Mouse (Mus musculus) ES-CJ7 (cell line): ENCODE results near the gene Homer2.

Experiments
- DNase-seq: peaks from one replicate; pipeline ENCODE4 v3.0.0; 2011; ENCODE audit warnings: low read depth, low spot score

Homer2 gene

DNA sequence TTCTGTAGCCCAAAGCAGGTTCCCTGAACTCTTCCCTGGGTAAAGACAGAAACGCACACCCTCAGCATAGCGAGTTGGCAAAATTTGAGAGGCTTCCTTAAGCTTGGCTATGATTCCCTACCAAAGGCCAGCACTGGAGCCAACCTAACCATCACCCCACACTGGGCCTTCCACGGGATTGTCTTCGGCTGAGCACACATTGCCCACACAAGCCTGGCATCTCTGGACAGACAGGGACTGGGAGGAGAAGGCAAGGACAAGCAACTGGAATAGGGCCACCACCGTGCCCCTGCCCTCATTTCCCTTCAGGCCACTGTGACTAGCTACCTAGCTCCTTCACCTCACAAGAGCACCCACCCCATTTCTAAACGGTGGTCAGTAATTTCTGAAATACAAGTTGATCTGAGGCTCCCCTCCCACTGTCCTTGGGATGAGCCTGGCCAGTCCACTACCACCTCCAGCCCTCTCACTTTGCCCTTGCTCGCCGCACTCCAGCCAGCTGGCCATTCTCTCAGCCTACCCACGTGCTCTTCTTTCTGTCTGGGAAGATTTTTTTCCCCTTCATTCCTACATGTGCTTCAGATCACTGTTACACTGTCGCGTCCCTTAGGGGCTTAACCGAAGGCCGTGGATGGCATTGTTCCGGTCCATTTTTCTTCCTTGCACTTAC is at the start of gene Homer2:
TSS of gene Homer2 (minus strand) at position 57 of the 670 bp plus-strand sequence.
- DNase-seq, result no peak

- DNase-seq, result no peak
Observed at GRCm38 (mm10) chr7:81747956-81748355, 40.6 kb upstream of the Homer2 start.

GRCm38 (mm10) chr7:81744145-81744544 is 36.8 kb upstream of the Homer2 start:
- DNase-seq, result peak; percentile 44

DNA sequence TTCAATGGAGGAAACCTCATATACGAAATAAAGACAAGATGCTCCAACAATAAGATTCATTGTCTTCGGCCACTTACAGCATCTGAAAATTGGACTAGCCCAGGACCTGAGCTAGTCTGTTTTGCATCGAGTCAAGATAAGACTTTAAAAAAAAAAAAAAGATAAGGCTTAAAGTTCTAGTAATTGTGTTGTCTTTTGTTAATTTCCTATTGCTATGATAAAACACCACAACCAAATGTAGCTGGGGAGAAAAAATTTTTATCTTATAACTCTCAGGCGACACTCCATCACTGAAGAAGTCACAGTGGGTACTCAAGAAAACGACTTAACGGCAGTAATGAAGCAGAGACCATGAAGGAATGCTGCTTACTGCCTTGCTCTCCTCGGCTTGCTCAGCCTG is 32.7 kb upstream of the Homer2 start:
- no peak for DNase-seq

GRCm38 (mm10) chr7:81738720-81739385 is 31.5 kb upstream of the Homer2 start:
- no peak for DNase-seq

DNA sequence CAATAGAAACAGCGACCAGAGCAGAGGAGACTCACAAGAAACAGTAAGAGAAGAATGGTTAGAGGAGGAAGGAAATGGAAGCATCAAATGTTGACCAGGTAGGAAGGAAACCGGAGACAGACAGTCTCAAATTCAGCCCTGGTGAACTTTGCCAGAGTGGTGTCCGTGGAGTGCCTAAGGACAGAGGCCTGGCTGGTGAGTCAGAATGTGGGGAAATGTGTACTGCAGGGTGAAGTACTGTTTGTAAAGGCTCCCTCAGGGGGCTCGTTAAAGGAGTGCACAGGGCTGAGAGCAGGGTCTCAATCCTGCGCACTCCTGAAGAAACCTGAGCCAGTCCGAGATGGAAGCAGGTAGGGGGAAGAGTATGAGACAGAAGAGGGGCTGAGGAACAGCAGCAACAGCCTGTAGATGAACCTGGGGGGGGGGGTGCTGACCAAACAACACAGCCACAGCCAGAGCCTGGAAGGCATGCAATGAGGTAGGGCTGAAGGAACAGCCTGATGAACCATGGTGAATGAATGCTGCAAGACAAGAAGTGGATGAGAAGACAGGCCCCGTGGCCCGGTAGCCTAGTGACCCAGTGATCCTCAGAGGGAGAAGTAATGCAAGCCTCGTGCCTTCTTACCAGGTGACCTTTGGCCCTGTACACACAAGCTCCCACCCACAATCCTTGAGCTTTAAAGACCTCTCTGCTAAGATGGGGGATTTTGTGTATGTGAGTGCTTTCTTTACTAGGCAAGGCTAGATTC is 28.1 kb upstream of the Homer2 start:
- no peak for DNase-seq

DNA sequence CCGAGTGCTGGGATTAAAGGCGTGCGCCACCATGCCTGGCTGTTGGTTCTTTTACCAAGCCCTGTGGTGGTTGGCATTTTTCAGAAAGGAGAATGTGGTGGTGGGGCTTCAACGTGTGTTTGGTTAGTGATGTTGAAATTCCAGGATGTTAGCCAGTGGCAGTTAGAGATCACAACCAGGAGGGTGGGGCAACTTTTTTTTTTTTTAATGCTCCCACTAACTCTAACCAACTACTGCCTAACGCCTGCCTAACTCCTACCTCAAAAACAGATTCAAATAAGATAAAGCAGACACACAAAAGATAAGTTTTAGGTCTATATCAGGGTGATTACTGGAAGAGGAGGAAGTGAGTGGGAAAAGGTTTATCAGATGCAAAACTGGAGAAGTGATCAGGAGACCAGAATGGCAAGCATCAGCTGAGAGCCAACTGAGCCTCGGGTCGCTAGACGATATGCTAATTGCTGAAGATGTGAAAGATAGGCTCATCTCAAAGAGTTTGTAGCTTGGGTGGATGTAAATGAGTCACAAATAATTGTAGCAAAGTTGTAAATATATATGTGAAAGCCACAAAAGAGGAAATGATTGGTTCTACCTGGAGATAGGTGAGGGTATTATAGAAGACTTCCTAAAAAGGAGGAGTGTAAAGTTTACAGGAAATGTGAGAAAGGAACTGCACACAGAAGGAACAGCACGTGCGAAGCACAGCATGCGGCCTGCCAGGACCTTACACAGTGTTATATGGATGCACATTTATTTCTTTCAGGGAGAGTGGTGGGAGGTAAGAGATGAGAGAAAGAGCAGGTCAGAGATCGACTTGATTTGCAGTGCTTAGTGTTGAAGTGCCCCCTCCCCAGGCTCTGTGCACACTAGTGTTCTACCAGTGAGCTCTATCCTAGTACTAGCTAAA is 25.1 kb upstream of the Homer2 start:
- DNase-seq, result no peak

DNA sequence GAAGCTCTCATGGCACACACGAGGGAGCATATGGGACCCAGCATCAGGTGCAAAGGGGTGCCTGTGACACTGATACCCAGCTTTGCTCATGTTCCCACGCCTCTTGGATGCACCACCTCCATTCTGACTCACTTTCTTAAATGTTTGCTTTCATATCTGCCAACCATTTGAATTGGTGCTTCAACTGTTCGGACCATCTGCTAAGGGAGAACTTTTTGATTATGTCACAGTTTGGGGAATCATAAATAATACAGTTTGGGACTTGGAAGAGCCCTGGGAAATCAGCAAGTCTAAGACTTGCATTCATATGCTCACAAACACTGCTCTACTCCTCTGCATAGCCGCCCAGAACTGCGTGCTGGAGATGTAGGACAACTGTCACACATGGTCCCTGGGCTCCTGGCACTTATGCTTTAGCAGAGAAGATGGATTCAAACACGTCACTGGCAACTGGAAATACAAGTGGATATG is 23.9 kb upstream of the Homer2 start:
- no peak for DNase-seq

DNA sequence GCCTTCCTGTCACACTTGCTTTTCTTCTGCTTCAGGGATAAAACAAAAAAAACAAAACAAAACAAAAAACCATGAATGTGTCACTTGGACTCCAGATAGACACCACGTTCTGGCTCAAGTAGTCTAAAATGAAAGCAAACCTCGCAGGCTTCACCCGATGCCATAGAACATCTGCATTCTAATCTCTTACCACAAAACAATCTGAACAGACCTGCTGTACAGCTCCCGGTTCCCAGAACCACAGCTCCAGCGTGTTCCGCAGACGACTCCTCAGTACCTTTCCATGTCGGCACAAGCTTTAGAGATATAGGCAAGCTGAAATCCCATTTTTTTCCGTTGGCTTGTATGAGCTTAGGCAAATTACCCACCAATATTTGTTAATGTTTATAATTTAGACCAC is 22.5 kb upstream of the Homer2 start:
- DNase-seq, result no peak

GRCm38 (mm10) chr7:81727716-81728115 is 20.4 kb upstream of the Homer2 start:
- no peak for DNase-seq

GRCm38 (mm10) chr7:81726728-81727005 is 19.3 kb upstream of the Homer2 start:
- DNase-seq, result no peak

GRCm38 (mm10) chr7:81725986-81726727 is 18.8 kb upstream of the Homer2 start:
- DNase-seq, result no peak

GRCm38 (mm10) chr7:81723851-81724250 is 16.5 kb upstream of the Homer2 start:
- DNase-seq, result no peak

DNA sequence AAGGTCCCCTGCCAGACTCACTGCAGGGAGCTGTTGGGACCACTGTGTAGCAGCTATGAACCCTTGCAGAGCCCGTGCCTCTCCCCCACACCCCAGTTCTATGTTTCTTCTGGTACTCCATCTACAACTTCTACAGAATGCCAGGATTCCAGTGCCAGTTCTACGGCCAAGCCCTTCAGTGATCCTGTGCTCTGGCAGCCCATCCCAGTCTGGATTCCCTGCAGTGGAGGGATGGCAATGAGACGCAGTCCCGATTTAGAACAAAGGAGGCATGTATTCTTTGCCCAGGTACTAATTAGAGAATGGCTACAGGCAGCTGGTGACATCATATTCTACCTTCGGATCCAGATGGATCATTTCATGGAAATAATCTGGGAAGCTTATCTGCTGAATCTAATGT is 13.9 kb upstream of the Homer2 start:
- DNase-seq, result no peak

DNA sequence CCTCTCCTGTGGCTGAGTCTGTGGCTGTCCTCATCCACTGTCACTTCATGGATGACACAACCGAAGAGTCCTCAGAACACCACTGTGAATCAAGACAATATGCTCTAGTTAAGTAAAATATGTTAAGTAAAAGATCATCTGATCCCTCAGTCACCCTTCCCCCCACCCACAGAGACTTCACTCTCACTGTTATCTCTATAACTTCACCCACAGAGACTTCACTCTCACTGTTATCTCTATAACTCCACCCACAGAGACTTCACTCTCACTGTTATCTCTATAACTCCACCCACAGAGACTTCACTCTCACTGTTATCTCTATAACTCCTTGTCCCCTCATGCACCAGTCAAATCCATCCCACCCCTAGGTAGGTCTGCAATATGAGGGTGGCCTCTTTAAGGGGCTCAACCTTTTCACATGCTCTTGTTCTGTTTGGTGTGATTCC is 11.9 kb upstream of the Homer2 start:
- DNase-seq, result no peak

GRCm38 (mm10) chr7:81718657-81719056 is 11.3 kb upstream of the Homer2 start:
- no peak for DNase-seq

DNA sequence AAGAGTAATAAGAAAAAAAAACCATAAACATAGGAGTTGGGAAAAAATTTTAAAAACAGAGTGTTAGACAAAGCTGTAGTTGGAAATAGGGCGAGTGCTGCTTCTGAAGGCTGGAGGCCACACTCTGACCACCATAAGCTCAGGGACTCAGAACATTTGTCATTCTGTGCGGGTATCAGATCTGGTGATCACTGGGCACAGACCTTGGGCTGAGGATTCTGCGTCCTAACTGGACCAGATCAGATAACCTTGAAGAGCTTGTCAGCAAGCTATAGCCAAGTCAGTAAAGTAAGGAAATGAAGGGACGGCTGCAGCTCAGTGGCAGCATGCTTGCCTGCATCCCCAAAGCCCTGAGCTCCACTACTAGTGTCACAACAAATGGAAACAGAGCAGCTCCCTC is 2.8 kb upstream of the Homer2 start:
- DNase-seq, result no peak

- DNase-seq, result no peak
Observed at GRCm38 (mm10) chr7:81708165-81708564, 838 bp upstream of the Homer2 start.

- peak; percentile 9 for DNase-seq
Observed at GRCm38 (mm10) chr7:81706416-81707391, 623 bp downstream of the Homer2 start.

DNA sequence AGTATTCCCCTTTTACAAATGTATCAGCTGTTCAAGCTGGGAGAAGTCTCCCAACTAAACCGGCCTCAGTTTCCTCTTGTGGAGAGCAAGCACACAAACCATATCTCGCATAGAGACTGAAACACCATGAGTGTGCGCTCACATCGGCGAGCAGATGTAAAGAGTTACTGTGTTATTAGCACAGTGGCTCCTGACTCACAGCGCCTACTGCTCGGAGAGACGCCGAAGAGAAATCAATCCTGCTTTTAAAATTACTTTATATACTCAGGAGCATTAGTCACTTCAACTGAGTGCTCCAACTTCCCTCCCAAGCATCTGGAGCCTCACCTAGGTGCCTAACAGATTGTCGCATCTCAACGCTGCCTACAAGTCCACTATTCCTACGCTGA is 1.3 kb downstream of the Homer2 start:
- DNase-seq, result no peak
